Mouse (Mus musculus) large intestine, adult 2 months (tissue): Measurements from ENCODE around the gene Foxe3. TPM values are rescaled to one million over a fixed set of nuclear protein-coding genes. Genes with fewer than 3 reads are reported as not detected.

Source experiments
- DNase-seq: peaks from one replicate; pipeline ENCODE4 v3.0.0-alpha.2; 2012; ENCODE audit warnings: low read depth, low spot score
- WGBS: fragments of 180-500 bp; shearing (Covaris S2); methylation state at CpG from one replicate; pipeline ENCODE4 v1.1.7; 2018; 5-methylcytosine and 5-hydroxymethylcytosine counted together
- polyA plus RNA-seq: library from polyadenylated mRNA; depleted of rRNA; stranded (reverse); fragments of >200 nt; gene quantifications from 2 replicates; pipeline ENCODE4 v1.2.3, GENCODE M21; 2012

Gene Foxe3
- polyA plus RNA-seq, 1 experiment = not detected

GRCm38 (mm10) chr4:114924971-114925916 lies 569 bp downstream of the Foxe3 start:
- WGBS = under 1% methylated on average over 125 of the region's 125 CpGs
- DNase-seq = no peak

GRCm38 (mm10) chr4:114917091-114917490 lies 8.7 kb downstream of the Foxe3 start:
- DNase-seq = no peak
- 47% methylated on average over 2 of the region's 2 CpGs for WGBS

GRCm38 (mm10) chr4:114916056-114916455 lies 9.8 kb downstream of the Foxe3 start:
- WGBS = 59% methylated on average over 4 of the region's 4 CpGs

GRCm38 (mm10) chr4:114913594-114913962 lies 12.2 kb downstream of the Foxe3 start:
- DNase-seq = no peak
- 8% methylated on average over 13 of the region's 13 CpGs for WGBS

More at GRCm38 (mm10) chr4:114916056-114916455, 9.8 kb downstream of the Foxe3 start:
- no peak for DNase-seq

GRCm38 (mm10) chr4:114912705-114913593 lies 12.9 kb downstream of the Foxe3 start:
- 18% methylated on average over 35 of the region's 35 CpGs for WGBS
- no peak for DNase-seq

GRCm38 (mm10) chr4:114909602-114910484 lies 16.0 kb downstream of the Foxe3 start:
- WGBS = 5% methylated on average over 20 of the region's 20 CpGs
- no peak for DNase-seq

- under 1% methylated on average over 64 of the region's 64 CpGs for WGBS
These were observed 16.8 kb downstream of the Foxe3 start, which contains the start of gene Foxd2 for GRCm38 (mm10) chr4:114908829-114909601. TSS of gene Foxd2 (minus strand) at chr4:114908873.

GRCm38 (mm10) chr4:114907951-114908828 lies 17.6 kb downstream of the Foxe3 start:
- DNase-seq = no peak
- under 1% methylated on average over 103 of the region's 103 CpGs for WGBS

More at GRCm38 (mm10) chr4:114908829-114909601, 16.8 kb downstream of the Foxe3 start, which contains the start of gene Foxd2:
- DNase-seq = no peak

- WGBS = 6% methylated on average over 74 of the region's 74 CpGs
- no peak for DNase-seq
These were observed 18.5 kb downstream of the Foxe3 start for GRCm38 (mm10) chr4:114907056-114907917.

- 20% methylated on average over 10 of the region's 10 CpGs for WGBS
- DNase-seq = no peak
These were observed 19.7 kb downstream of the Foxe3 start for GRCm38 (mm10) chr4:114905969-114906680.

GRCm38 (mm10) chr4:114905501-114905900 lies 20.3 kb downstream of the Foxe3 start:
- DNase-seq = no peak
- 33% methylated on average over 3 of the region's 3 CpGs for WGBS

GRCm38 (mm10) chr4:114903422-114903782 lies 22.4 kb downstream of the Foxe3 start:
- no peak for DNase-seq
- WGBS = 11% methylated on average over 11 of the region's 11 CpGs

- no peak for DNase-seq
- 6% methylated on average over 39 of the region's 39 CpGs for WGBS
These were observed 23.0 kb downstream of the Foxe3 start for GRCm38 (mm10) chr4:114902641-114903421.

- 2% methylated on average over 42 of the region's 42 CpGs for WGBS
- DNase-seq = no peak
These were observed 24.0 kb downstream of the Foxe3 start for GRCm38 (mm10) chr4:114901643-114902351.
